Mouse (Mus musculus): ENCODE measurements at regions not wholly inside any gene's neighbourhood (a gene's known extent, or its start where the extent isn't known, plus 50 kb on each side); places are given as distances from the start of the nearest gene placed in this dataset.

GRCm38 (mm10) chr8:80185286-80185685 is 127.5 kb upstream of the Hhip start:
- no peak overlapping the region for H3K4me3 ChIP-seq (ENCODE audit: insufficient read depth in 1 of 2, low read depth in 1 of 2, low read length in 2 of 2, poor library complexity in 1 of 2, severe bottlenecking in 1 of 2)
- H3K27ac ChIP-seq (ENCODE audit: insufficient read depth, low read depth, low read length, poor library complexity, severe bottlenecking) = no peak overlapping the region
- no peaks in the 10 kb centered on the region for H3K4me1 ChIP-seq (ENCODE audit: control insufficient read depth in 2 of 2, insufficient read depth in 2 of 2, low read length in 2 of 2, poor library complexity in 1 of 2)
- DNase-seq (ENCODE audit: low read depth, low spot score) = no peak
- in situ Hi-C loops (cut with MboI; ENCODE audit: low sequenced_read_pairs in 2 of 2, unreplicated experiment in 2 of 2) = no loop called here
- TF ChIP-seq ZNF384 (IDR thresholded peaks at IDR 0.05; ENCODE audit: low read depth, low read length) (no peak), ZC3H11A (IDR thresholded peaks at IDR 0.05; ENCODE audit: borderline replicate concordance, low read depth, low read length) (no peak), MAFK (IDR thresholded peaks at IDR 0.05; ENCODE audit: insufficient read depth, low read depth, low read length) (no peak), HCFC1 (IDR thresholded peaks at IDR 0.05; ENCODE audit: borderline replicate concordance, insufficient read depth, low read length) (no peak), CHD2 (IDR thresholded peaks at IDR 0.05; ENCODE audit: low read depth, low read length) (no peak)
- H3K9me3 ChIP-seq (ENCODE audit: control insufficient read depth, insufficient read depth, low read depth, low read length) = no peaks in the 10 kb centered on the region
- H3K9ac ChIP-seq (ENCODE audit: insufficient read depth, low read depth, low read length, poor library complexity, severe bottlenecking) = no peak overlapping the region
- H3K36me3 ChIP-seq (ENCODE audit: control insufficient read depth, insufficient read depth, low read length, poor library complexity, severe bottlenecking) = no peaks in the 10 kb centered on the region

DNA sequence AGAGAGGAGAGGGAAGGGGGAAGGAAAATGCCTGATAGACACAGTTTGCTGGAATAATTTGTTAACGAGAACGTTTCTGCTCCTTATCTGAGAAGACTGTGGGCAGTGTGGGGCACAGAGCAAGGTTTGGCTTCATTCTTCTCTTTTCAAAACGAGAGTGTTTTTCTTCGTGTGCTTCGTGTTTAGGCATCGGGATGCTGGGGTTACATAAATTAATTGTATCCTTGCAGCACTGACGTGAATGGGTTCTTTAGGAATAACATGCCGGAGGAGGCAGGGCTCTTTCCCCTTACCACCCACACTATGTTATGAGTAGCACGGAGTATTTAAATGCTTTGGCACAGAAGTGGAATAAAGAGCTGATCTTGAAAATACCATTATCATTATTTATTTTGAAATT is 110.9 kb upstream of the Hhip start:
- H3K4me1 ChIP-seq (ENCODE audit: control insufficient read depth in 2 of 2, insufficient read depth in 2 of 2, low read length in 2 of 2, poor library complexity in 1 of 2) = no peaks in the 10 kb centered on the region
- H3K9ac ChIP-seq (ENCODE audit: insufficient read depth, low read depth, low read length, poor library complexity, severe bottlenecking) = no peak overlapping the region
- no peak for DNase-seq (ENCODE audit: low read depth, low spot score)
- TF ChIP-seq ZNF384 (IDR thresholded peaks at IDR 0.05; ENCODE audit: low read depth, low read length) (no peak), HCFC1 (IDR thresholded peaks at IDR 0.05; ENCODE audit: borderline replicate concordance, insufficient read depth, low read length) (no peak), MAFK (IDR thresholded peaks at IDR 0.05; ENCODE audit: insufficient read depth, low read depth, low read length) (no peak), ZC3H11A (IDR thresholded peaks at IDR 0.05; ENCODE audit: borderline replicate concordance, low read depth, low read length) (no peak), CHD2 (IDR thresholded peaks at IDR 0.05; ENCODE audit: low read depth, low read length) (no peak)
- no peak overlapping the region for H3K27ac ChIP-seq (ENCODE audit: insufficient read depth, low read depth, low read length, poor library complexity, severe bottlenecking)
- H3K9me3 ChIP-seq (ENCODE audit: control insufficient read depth, insufficient read depth, low read depth, low read length) = no peaks in the 10 kb centered on the region
- no peak overlapping the region for H3K4me3 ChIP-seq (ENCODE audit: insufficient read depth in 1 of 2, low read depth in 1 of 2, low read length in 2 of 2, poor library complexity in 1 of 2, severe bottlenecking in 1 of 2)
- H3K36me3 ChIP-seq (ENCODE audit: control insufficient read depth, insufficient read depth, low read length, poor library complexity, severe bottlenecking) = no peaks in the 10 kb centered on the region
- in situ Hi-C loops (cut with MboI; ENCODE audit: low sequenced_read_pairs in 2 of 2, unreplicated experiment in 2 of 2) = no loop called here

- no peaks in the 10 kb centered on the region for H3K36me3 ChIP-seq (ENCODE audit: control insufficient read depth, insufficient read depth, low read length, poor library complexity, severe bottlenecking)
- H3K27ac ChIP-seq (ENCODE audit: insufficient read depth, low read depth, low read length, poor library complexity, severe bottlenecking) = no peak overlapping the region
- DNase-seq (ENCODE audit: low read depth, low spot score) = no peak
- H3K4me1 ChIP-seq (ENCODE audit: control insufficient read depth in 2 of 2, insufficient read depth in 2 of 2, low read length in 2 of 2, poor library complexity in 1 of 2) = no peaks in the 10 kb centered on the region
- no peaks in the 10 kb centered on the region for H3K9me3 ChIP-seq (ENCODE audit: control insufficient read depth, insufficient read depth, low read depth, low read length)
- no peak for TF ChIP-seq ZC3H11A (IDR thresholded peaks at IDR 0.05; ENCODE audit: borderline replicate concordance, low read depth, low read length)
- no peak for TF ChIP-seq CHD2 (IDR thresholded peaks at IDR 0.05; ENCODE audit: low read depth, low read length)
- no peak for TF ChIP-seq ZNF384 (IDR thresholded peaks at IDR 0.05; ENCODE audit: low read depth, low read length)
- TF ChIP-seq HCFC1 (IDR thresholded peaks at IDR 0.05; ENCODE audit: borderline replicate concordance, insufficient read depth, low read length) = no peak
- no peak for TF ChIP-seq MAFK (IDR thresholded peaks at IDR 0.05; ENCODE audit: insufficient read depth, low read depth, low read length)
- no peak overlapping the region for H3K9ac ChIP-seq (ENCODE audit: insufficient read depth, low read depth, low read length, poor library complexity, severe bottlenecking)
- in situ Hi-C loops (cut with MboI; ENCODE audit: low sequenced_read_pairs in 2 of 2, unreplicated experiment in 2 of 2) = no loop called here
- H3K4me3 ChIP-seq (ENCODE audit: insufficient read depth in 1 of 2, low read depth in 1 of 2, low read length in 2 of 2, poor library complexity in 1 of 2, severe bottlenecking in 1 of 2) = no peak overlapping the region
These were observed 91.8 kb upstream of the Hhip start for GRCm38 (mm10) chr8:80149458-80150083.

GRCm38 (mm10) chr8:80147929-80148328 is 90.1 kb upstream of the Hhip start:
- Histone ChIP-seq H3K4me1 (ENCODE audit: control insufficient read depth in 2 of 2, insufficient read depth in 2 of 2, low read length in 2 of 2, poor library complexity in 1 of 2) (no peaks in the 10 kb centered on the region), H3K27ac (ENCODE audit: insufficient read depth, low read depth, low read length, poor library complexity, severe bottlenecking) (no peak overlapping the region), H3K36me3 (ENCODE audit: control insufficient read depth, insufficient read depth, low read length, poor library complexity, severe bottlenecking) (no peaks in the 10 kb centered on the region), H3K4me3 (ENCODE audit: insufficient read depth in 1 of 2, low read depth in 1 of 2, low read length in 2 of 2, poor library complexity in 1 of 2, severe bottlenecking in 1 of 2) (no peak overlapping the region), H3K9me3 (ENCODE audit: control insufficient read depth, insufficient read depth, low read depth, low read length) (no peaks in the 10 kb centered on the region), H3K9ac (ENCODE audit: insufficient read depth, low read depth, low read length, poor library complexity, severe bottlenecking) (no peak overlapping the region)
- in situ Hi-C loops (cut with MboI; ENCODE audit: low sequenced_read_pairs in 2 of 2, unreplicated experiment in 2 of 2) = no loop called here
- DNase-seq (ENCODE audit: low read depth, low spot score) = no peak
- TF ChIP-seq MAFK (IDR thresholded peaks at IDR 0.05; ENCODE audit: insufficient read depth, low read depth, low read length) (no peak), ZNF384 (IDR thresholded peaks at IDR 0.05; ENCODE audit: low read depth, low read length) (no peak), ZC3H11A (IDR thresholded peaks at IDR 0.05; ENCODE audit: borderline replicate concordance, low read depth, low read length) (no peak), HCFC1 (IDR thresholded peaks at IDR 0.05; ENCODE audit: borderline replicate concordance, insufficient read depth, low read length) (no peak), CHD2 (IDR thresholded peaks at IDR 0.05; ENCODE audit: low read depth, low read length) (no peak)
